Mouse (Mus musculus) lung, embryonic 14.5 days (tissue): ENCODE results near the gene Capn15. TPM values are rescaled to one million over a fixed set of nuclear protein-coding genes. Genes with fewer than 3 reads are reported as not detected.

ENCODE experiments used
- ATAC-seq: fragments of 200-750 bp; cut with Nextera tagmentation; 2 replicates; pipeline ENCODE4 v1.8.0; 2017; ENCODE audit warnings: mild to moderate bottlenecking, moderate TSS enrichment, moderate library complexity; ENCODE audit not compliant: insufficient read depth
- DNase-seq: peaks from one replicate; pipeline ENCODE4 v3.0.0-alpha.2; 2015
- H3K27ac ChIP-seq: fragments of 300-500 bp; sonication (generic); 2 replicates; pipeline ENCODE4 v1.5.1; 2014; ENCODE audit warnings: low read depth, mild to moderate bottlenecking, moderate library complexity
- H3K27me3 ChIP-seq: fragments of 300-500 bp; sonication (generic); 2 replicates; pipeline ENCODE4 v1.6.1; 2014; ENCODE audit warnings: low read length, control low read depth; ENCODE audit not compliant: insufficient read depth
- H3K36me3 ChIP-seq: fragments of 300-500 bp; sonication (generic); 2 replicates; pipeline ENCODE4 v1.6.1; 2014; ENCODE audit warnings: control low read depth; ENCODE audit not compliant: insufficient read depth
- H3K4me1 ChIP-seq: fragments of 300-500 bp; sonication (generic); 2 replicates; pipeline ENCODE4 v1.6.1; 2014; ENCODE audit warnings: antibody characterized with exemption, control low read depth; ENCODE audit not compliant: insufficient read depth
- H3K4me2 ChIP-seq: fragments of 300-500 bp; sonication (generic); 2 replicates; pipeline ENCODE4 v1.6.1; 2014; ENCODE audit warnings: mild to moderate bottlenecking
- H3K4me3 ChIP-seq: fragments of 300-500 bp; sonication (generic); 2 replicates; pipeline ENCODE4 v1.5.1; 2014; ENCODE audit warnings: low read depth, low read length
- H3K9ac ChIP-seq: fragments of 300-500 bp; sonication (generic); 2 replicates; pipeline ENCODE4 v1.6.1; 2014
- H3K9me3 ChIP-seq: fragments of 300-500 bp; sonication (generic); 2 replicates; pipeline ENCODE4 v1.6.1; 2016; ENCODE audit warnings: low read depth, low read length, control low read depth
- CTCF ChIP-seq: IDR thresholded peaks from 2 replicates; pipeline ENCODE4 v1.5.1; 2016; ENCODE audit warnings: antibody characterized with exemption, low read depth
- WGBS: fragments of 180-500 bp; shearing (Covaris S2); extraction: QIAGEN DNeasy Blood & Tissue Kit; methylation state at CpG from one replicate; pipeline ENCODE4 v1.1.7; 2014; 5-methylcytosine and 5-hydroxymethylcytosine counted together
- polyA plus RNA-seq: library from polyadenylated mRNA; unstranded; fragments of >200 nt; fragmentation: Nextera tagmentation; extraction: Ambion mirVana; gene quantifications from 2 replicates; pipeline ENCODE4 v1.2.1, GENCODE M21; 2014

Capn15 gene
- polyA plus RNA-seq, 1 experiment from 2014 or later: 30.5 TPM

DNA sequence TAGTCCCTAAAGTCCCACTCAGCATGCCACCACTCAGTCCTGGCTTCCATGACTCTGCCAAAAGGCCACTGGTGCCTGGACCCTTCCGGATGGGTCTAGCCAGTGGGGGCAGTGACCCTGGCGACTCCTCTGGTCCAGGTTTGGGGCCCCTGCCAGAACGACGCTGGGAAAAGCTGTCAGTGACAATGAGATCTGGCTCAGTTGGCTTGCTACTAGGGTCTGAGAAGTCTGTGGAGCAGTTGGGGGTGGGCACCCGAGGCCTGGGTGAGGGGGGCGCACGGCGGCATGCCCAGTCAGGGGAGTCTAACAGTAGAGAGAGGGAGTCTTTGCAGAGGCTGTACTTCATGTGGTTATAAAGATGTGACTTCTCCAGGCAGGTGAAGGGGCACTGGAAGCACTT is 37.5 kb downstream of the Capn15 start:
- Histone ChIP-seq H3K27me3 (peaks cover 33% of the 10 kb centered on the region), H3K36me3 (no peaks in the 10 kb centered on the region), H3K4me1 (no peaks in the 10 kb centered on the region), H3K4me3 (no peak overlapping the region), H3K4me2 (no peak overlapping the region), H3K9ac (no peak overlapping the region), H3K27ac (no peak overlapping the region), H3K9me3 (no peaks in the 10 kb centered on the region)
- ATAC-seq (no peak), DNase-seq (no peak)
- no peak for TF ChIP-seq CTCF
- WGBS: 76% methylated on average over 8 of the region's 8 CpGs

DNA sequence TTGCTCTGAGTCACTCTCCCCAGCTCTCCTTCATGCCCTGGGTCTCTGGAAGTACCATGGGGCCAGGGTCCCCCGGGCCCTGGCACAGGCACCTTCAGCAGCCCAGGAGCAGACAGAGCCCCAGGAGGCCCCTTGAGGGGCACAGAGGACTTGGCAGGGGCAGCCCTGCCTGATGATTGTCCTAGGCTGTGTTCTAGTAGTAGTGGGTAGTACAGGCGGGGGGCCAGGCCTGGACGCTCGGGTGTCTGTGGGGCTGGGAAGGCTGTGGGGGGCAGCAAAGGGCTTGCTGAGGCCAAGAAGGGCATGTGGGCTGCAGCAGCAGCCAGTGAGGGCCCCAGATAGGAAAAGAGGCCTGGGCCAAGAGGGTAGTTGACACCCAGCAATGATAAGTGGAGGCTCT is 38.0 kb downstream of the Capn15 start:
- Histone ChIP-seq H3K27ac (no peak overlapping the region), H3K4me2 (no peak overlapping the region), H3K9ac (no peak overlapping the region; the same call in 1 of the 2 replicates), H3K36me3 (no peaks in the 10 kb centered on the region), H3K27me3 (peaks cover 29% of the 10 kb centered on the region), H3K4me3 (no peak overlapping the region), H3K9me3 (no peaks in the 10 kb centered on the region), H3K4me1 (no peaks in the 10 kb centered on the region)
- ATAC-seq (no peak), DNase-seq (no peak)
- TF ChIP-seq CTCF: no peak
- 87% methylated on average over 4 of the region's 4 CpGs for WGBS

DNA sequence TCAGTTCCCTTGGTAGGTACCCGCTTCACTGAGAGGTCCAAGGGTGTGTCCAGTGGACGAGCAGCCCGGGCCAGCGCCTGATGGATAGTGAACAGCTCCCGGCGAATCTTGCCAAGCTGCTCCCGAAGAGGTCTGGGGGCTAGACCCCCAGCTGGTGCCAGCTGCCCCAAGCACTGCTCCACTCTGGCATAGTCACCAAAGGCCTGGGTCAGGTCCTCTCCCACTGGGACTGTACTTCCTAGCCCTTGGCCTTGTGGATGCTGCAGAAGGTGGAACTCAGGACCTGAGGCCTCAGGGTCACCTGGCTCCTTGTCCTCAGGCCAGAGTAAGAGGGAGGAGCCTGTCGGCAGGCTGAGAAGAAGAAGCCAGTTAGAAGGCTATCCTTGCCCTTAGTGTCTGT is 38.7 kb downstream of the Capn15 start:
- no peak for DNase-seq
- Histone ChIP-seq H3K4me3 (no peak overlapping the region), H3K4me1 (no peaks in the 10 kb centered on the region), H3K27ac (no peak overlapping the region), H3K9ac (no peak overlapping the region; the same call in 1 of the 2 replicates), H3K27me3 (peaks cover 22% of the 10 kb centered on the region), H3K36me3 (no peaks in the 10 kb centered on the region), H3K9me3 (no peaks in the 10 kb centered on the region), H3K4me2 (no peak overlapping the region)
- 79% methylated on average over 8 of the region's 8 CpGs for WGBS
- ATAC-seq: no peak
- no peak for TF ChIP-seq CTCF

GRCm38 (mm10) chr17:25946349-25946748 is 39.2 kb downstream of the Capn15 start:
- no peak overlapping the region for H3K4me2 ChIP-seq

DNA sequence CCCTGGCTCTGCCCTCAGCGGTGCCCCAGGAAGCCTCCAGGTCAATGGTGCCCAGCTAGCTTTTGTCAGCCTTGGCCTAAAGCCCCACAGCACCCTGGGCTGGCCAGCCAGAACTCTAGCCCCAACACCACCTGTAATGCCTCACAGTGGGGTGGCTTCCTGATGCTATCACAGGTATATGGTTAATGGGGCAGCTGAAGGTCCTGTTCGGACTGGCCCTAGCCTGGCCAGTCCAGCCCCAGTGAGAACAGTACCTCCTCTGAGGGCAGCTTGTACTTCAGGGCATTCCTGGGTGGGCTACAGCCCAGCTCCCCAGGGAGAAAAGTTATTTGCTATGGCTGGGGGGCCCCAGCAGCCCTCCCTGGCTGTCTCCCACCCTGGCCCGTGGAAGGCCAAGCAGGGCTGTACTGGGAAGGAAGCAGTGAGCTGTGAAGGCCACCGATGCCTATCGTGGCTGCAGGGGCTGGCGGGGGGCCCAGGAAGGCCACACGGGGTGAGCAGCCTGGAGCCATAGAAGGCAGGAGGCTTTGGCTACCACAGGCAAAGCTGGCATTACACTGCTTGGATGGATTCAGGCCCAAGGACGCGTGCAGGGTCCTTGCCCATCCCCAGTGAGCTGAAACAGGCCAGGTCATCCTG is 40.0 kb downstream of the Capn15 start:
- DNase-seq (no peak), ATAC-seq (no peak)
- H3K36me3 ChIP-seq: no peaks in the 10 kb centered on the region
- TF ChIP-seq CTCF: no peak
- no peaks in the 10 kb centered on the region for H3K9me3 ChIP-seq
- no peak overlapping the region for H3K9ac ChIP-seq
- H3K4me2 ChIP-seq: no peak overlapping the region
- H3K27me3 ChIP-seq: peaks cover 9% of the 10 kb centered on the region
- WGBS: 63% methylated on average over 9 of the region's 9 CpGs
- H3K4me3 ChIP-seq: no peak overlapping the region
- no peaks in the 10 kb centered on the region; the same call in 1 of the 2 replicates for H3K4me1 ChIP-seq
- no peak overlapping the region for H3K27ac ChIP-seq

More at GRCm38 (mm10) chr17:25946349-25946748, 39.2 kb downstream of the Capn15 start:
- H3K9ac ChIP-seq: no peak overlapping the region; the same call in 1 of the 2 replicates
- no peak overlapping the region for H3K27ac ChIP-seq
- 69% methylated on average over 7 of the region's 7 CpGs for WGBS
- ATAC-seq (no peak), DNase-seq (no peak)
- no peaks in the 10 kb centered on the region for H3K4me1 ChIP-seq
- no peak overlapping the region for H3K4me3 ChIP-seq
- peaks cover 16% of the 10 kb centered on the region for H3K27me3 ChIP-seq
- no peak for TF ChIP-seq CTCF
- H3K9me3 ChIP-seq: no peaks in the 10 kb centered on the region
- no peaks in the 10 kb centered on the region for H3K36me3 ChIP-seq

- no peak for TF ChIP-seq CTCF
- WGBS: 52% methylated on average over 6 of the region's 6 CpGs
- Histone ChIP-seq H3K4me3 (no peak within 1 kb of the TSS), H3K36me3 (no peaks in the 10 kb centered on the region), H3K27me3 (no peaks in the 10 kb centered on the region), H3K27ac (no peak within 1 kb of the TSS), H3K4me1 (no peaks in the 10 kb centered on the region; the same call in 1 of the 2 replicates), H3K9me3 (no peaks in the 10 kb centered on the region), H3K9ac (0 out of 2 replicates have a peak within 1 kb of the TSS, but pooled peaks have one; percentile 20), H3K4me2 (no peak within 1 kb of the TSS)
- DNase-seq: no peak
- ATAC-seq: no peak
These were observed 41.0 kb downstream of the Capn15 start, which contains the start of the genes Pigq and Nhlrc4 for GRCm38 (mm10) chr17:25944366-25945163. TSS of gene Pigq (minus strand) at chr17:25944936. TSS of gene Nhlrc4 (minus strand) at chr17:25944961.

DNA sequence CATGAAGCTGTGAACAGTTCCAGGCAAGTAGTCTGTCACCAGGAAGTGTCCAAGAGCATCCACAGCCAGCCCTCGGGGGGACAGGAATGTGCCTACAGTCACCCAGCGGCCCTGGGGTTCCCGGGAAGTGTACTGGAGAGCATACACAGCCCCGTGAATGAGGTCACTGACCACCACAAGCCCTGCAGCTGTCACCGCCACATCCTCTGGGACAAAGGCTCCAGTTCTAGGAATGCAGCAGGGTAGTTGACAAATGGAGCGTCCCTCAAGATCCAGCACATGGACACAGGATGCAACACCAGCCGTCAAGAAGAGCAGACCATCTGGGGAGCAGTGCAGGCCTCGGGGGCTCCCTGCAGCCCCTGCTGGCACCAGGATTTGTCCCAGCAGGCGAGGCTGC is 41.8 kb downstream of the Capn15 start:
- 0 out of 2 replicates have a peak overlapping the region, but pooled peaks have one; percentile 20 for H3K9ac ChIP-seq
- no peak for TF ChIP-seq CTCF
- ATAC-seq (no peak), DNase-seq (no peak)
- WGBS: 65% methylated on average over 9 of the region's 9 CpGs
- no peaks in the 10 kb centered on the region for H3K9me3 ChIP-seq
- no peak overlapping the region for H3K4me3 ChIP-seq
- H3K4me2 ChIP-seq: no peak overlapping the region
- H3K36me3 ChIP-seq: peaks cover 4% of the 10 kb centered on the region
- H3K27me3 ChIP-seq: no peaks in the 10 kb centered on the region
- H3K4me1 ChIP-seq: no peaks in the 10 kb centered on the region; the same call in 1 of the 2 replicates
- H3K27ac ChIP-seq: no peak overlapping the region
